Mouse (Mus musculus): ENCODE measurements around the gene Nfkb2.

Nfkb2 gene

GRCm38 (mm10) chr19:46324918-46325317 is 20.8 kb downstream of the Nfkb2 start:
- no peak for DNase-seq

GRCm38 (mm10) chr19:46326019-46326755 is 22.1 kb downstream of the Nfkb2 start:
- DNase-seq = peak; percentile 62

GRCm38 (mm10) chr19:46326756-46327305 is 22.7 kb downstream of the Nfkb2 start, which contains the start of gene Psd:
Psd (minus strand) TSS chr19:46327156.
- peak; percentile 79 for DNase-seq

GRCm38 (mm10) chr19:46327531-46328064 is 23.5 kb downstream of the Nfkb2 start:
- DNase-seq = no peak

- DNase-seq = peak; percentile 96
Measured at GRCm38 (mm10) chr19:46328081-46329030, 24.2 kb downstream of the Nfkb2 start, which contains the start of gene Fbxl15. Fbxl15 (plus strand) TSS chr19:46328184.

GRCm38 (mm10) chr19:46329031-46329641 is 25.0 kb downstream of the Nfkb2 start:
- DNase-seq = no peak

GRCm38 (mm10) chr19:46329951-46330350 is 25.8 kb downstream of the Nfkb2 start:
- DNase-seq = peak; percentile 82

GRCm38 (mm10) chr19:46330696-46331095 is 26.6 kb downstream of the Nfkb2 start:
- no peak for DNase-seq

- DNase-seq = no peak
Measured at GRCm38 (mm10) chr19:46331326-46331725, 27.2 kb downstream of the Nfkb2 start.

- no peak for DNase-seq
Measured at GRCm38 (mm10) chr19:46331936-46332335, 27.8 kb downstream of the Nfkb2 start.

- no peak for DNase-seq
Measured at GRCm38 (mm10) chr19:46332721-46333339, 28.7 kb downstream of the Nfkb2 start.

GRCm38 (mm10) chr19:46333906-46334305 is 29.8 kb downstream of the Nfkb2 start:
- DNase-seq = peak; percentile 72

GRCm38 (mm10) chr19:46337719-46338330 is 33.7 kb downstream of the Nfkb2 start:
- no peak for DNase-seq

GRCm38 (mm10) chr19:46338331-46338936 is 34.3 kb downstream of the Nfkb2 start, which contains the start of gene Cuedc2:
Cuedc2 (minus strand) TSS chr19:46338702.
- peak; percentile 99 for DNase-seq

- DNase-seq = no peak
Measured at GRCm38 (mm10) chr19:46338942-46339286, 34.8 kb downstream of the Nfkb2 start.

- peak; percentile 53 for DNase-seq
Measured at GRCm38 (mm10) chr19:46339287-46339971, 35.3 kb downstream of the Nfkb2 start.

GRCm38 (mm10) chr19:46344710-46345419 is 40.7 kb downstream of the Nfkb2 start:
- no peak for DNase-seq

GRCm38 (mm10) chr19:46347146-46347545 is 43.0 kb downstream of the Nfkb2 start:
- DNase-seq = no peak

GRCm38 (mm10) chr19:46347936-46348668 is 44.0 kb downstream of the Nfkb2 start:
- no peak for DNase-seq

Measured in cerebellum, adult 8-10 months (tissue).